9 mouse cellular contexts compared by ENCODE assay signal in genomic region chr11:79237644-79238397, GRCm38 (mm10). TPM values are rescaled to one million over a fixed set of nuclear protein-coding genes. Genes with fewer than 3 reads are reported as not detected.
A peak's percentile ranks its signal among the peaks of the same experiment; 100 is the strongest.
DNase-seq lines count a peak whose midpoint lies in the region; ATAC-seq lines count a peak whose summit lies in the region.
"Had no signal": no experiment of that assay in that cellular context is flagged by ENCODE, and none has a peak within 500 bp of the region (broad histone marks: within the 10 kb centered on the region; RNA-seq: fewer than 3 reads in every experiment).

No protein-coding gene starts in this region.

- intact Hi-C loops in gastrocnemius, postnatal 14 days (cut with DNase I; ENCODE audit: low total_unique reads) = no loop called here

- H3K4me3 ChIP-seq in embryonic facial prominence, embryonic 15.5 days (replicated peaks) = no peak overlapping the region
- no peak overlapping the region for H3K4me3 ChIP-seq in intestine, embryonic 16.5 days (ENCODE audit: low read length)

- WGBS in embryonic facial prominence, embryonic 15.5 days = 86% methylated on average over 11 of the region's 11 CpGs
- WGBS in intestine, embryonic 16.5 days = 87% methylated on average over 11 of the region's 11 CpGs

- H3K36me3 ChIP-seq in embryonic facial prominence, embryonic 15.5 days = peaks cover 42% of the 10 kb centered on the region
- H3K36me3 ChIP-seq in intestine, embryonic 16.5 days (ENCODE audit: control insufficient read depth, insufficient read depth, low read length) = peaks cover 27% of the 10 kb centered on the region

- H3K4me2 ChIP-seq in embryonic facial prominence, embryonic 15.5 days (replicated peaks) = no peak overlapping the region
- no peak overlapping the region for H3K4me2 ChIP-seq in intestine, embryonic 16.5 days (ENCODE audit: low read depth, low read length)

- peak overlapping the region; percentile 80 for H3K27ac ChIP-seq in embryonic facial prominence, embryonic 15.5 days (replicated peaks)
- peak overlapping the region; percentile 63; the same call in 1 of the 2 replicates for H3K27ac ChIP-seq in intestine, embryonic 16.5 days (ENCODE audit: low read length)

- H3K27me3 ChIP-seq in embryonic facial prominence, embryonic 15.5 days = no peaks in the 10 kb centered on the region
- H3K27me3 ChIP-seq in intestine, embryonic 16.5 days (replicated peaks; ENCODE audit: control insufficient read depth, insufficient read depth, low read length) = no peaks in the 10 kb centered on the region

- no peaks in the 10 kb centered on the region for H3K9me3 ChIP-seq in embryonic facial prominence, embryonic 15.5 days (replicated peaks)
- H3K9me3 ChIP-seq in intestine, embryonic 16.5 days (ENCODE audit: control insufficient read depth, low read length) = no peaks in the 10 kb centered on the region

- H3K4me1 ChIP-seq in embryonic facial prominence, embryonic 15.5 days = peaks cover 5% of the 10 kb centered on the region; the same call in 1 of the 2 replicates
- H3K4me1 ChIP-seq in intestine, embryonic 16.5 days (ENCODE audit: control insufficient read depth, insufficient read depth, low read length) = no peaks in the 10 kb centered on the region

- no peak overlapping the region for H3K9ac ChIP-seq in embryonic facial prominence, embryonic 15.5 days
- H3K9ac ChIP-seq in intestine, embryonic 16.5 days (ENCODE audit: low read depth, low read length) = no peak overlapping the region

- ATAC-seq in embryonic facial prominence, embryonic 15.5 days (ENCODE audit: insufficient number of reproducible peaks, low FRiP score, low TSS enrichment, low read depth) = peak; percentile 43; the same call in 1 of the 2 replicates
- ATAC-seq in intestine, embryonic 16.5 days = peak; percentile 53; the same call in 1 of the 2 replicates

- peak; percentile 56 to 83 for DNase-seq in adrenal gland, adult (ENCODE audit: inconsistent age in 2 of 2, low spot score in 1 of 2)
- no peak for DNase-seq in adrenal gland, postnatal 4 days (ENCODE audit: low spot score in 2 of 2)
- peak; percentile 50 for DNase-seq in lung, postnatal 10 days
- DNase-seq in spleen, postnatal 36 days (ENCODE audit: low spot score in 2 of 2) = no peak
- no peak for DNase-seq in gastrocnemius, postnatal 10 days
- no peak for DNase-seq in gastrocnemius, postnatal 14 days

RNA-seq across cellular contexts. Expression of gene Wsb1, which starts 16.6 kb away (rescaled TPM):
- total RNA-seq in adrenal gland, postnatal 4 days (2021) = 100 to 1,000 TPM; 103 to 134 TPM
- 208 and 233 TPM in 2 replicates for polyA plus RNA-seq in embryonic facial prominence, embryonic 15.5 days (2015; fragmentation: Nextera tagmentation; extraction: Ambion mirVana)
- 149 and 158 TPM in 2 replicates for polyA plus RNA-seq in intestine, embryonic 16.5 days (2015; fragmentation: Nextera tagmentation; extraction: Ambion mirVana)
- total RNA-seq in gastrocnemius, postnatal 10 days (2021) = 10 to 100 TPM; 32.1 to 44.6 TPM
- 10 to 100 TPM; 16.5 to 19.1 TPM for total RNA-seq in gastrocnemius, postnatal 14 days (2021)

RNA-seq across cellular contexts. Expression of gene Gm9964, which starts 58.9 kb away (rescaled TPM):
- under 1 TPM in 1 of 2 experiments, not detected in 1; 0.76 TPM for total RNA-seq in adrenal gland, postnatal 4 days (2021)
- not detected in 2 replicates for polyA plus RNA-seq in embryonic facial prominence, embryonic 15.5 days (2015; fragmentation: Nextera tagmentation; extraction: Ambion mirVana)
- not detected in 2 replicates for polyA plus RNA-seq in intestine, embryonic 16.5 days (2015; fragmentation: Nextera tagmentation; extraction: Ambion mirVana)
- not detected for total RNA-seq in gastrocnemius, postnatal 10 days (2021)
- total RNA-seq in gastrocnemius, postnatal 14 days (2021) = not detected
- polyA plus RNA-seq: brain, embryonic 14.5 days had no signal

Comparison
In these comparisons a context has a peak if more than half of its experiments do, and no peak if none do; other contexts are left out.
1. DNase-seq: peak in adrenal gland, adult (2 of 2) and lung, postnatal 10 days (single experiment); none in adrenal gland, postnatal 4 days (0 of 2), spleen, postnatal 36 days (0 of 2), gastrocnemius, postnatal 10 days (single experiment) and gastrocnemius, postnatal 14 days (single experiment).